Mouse (Mus musculus) adrenal gland, postnatal 14 days (tissue): ENCODE results near the gene Fermt2. TPM values are rescaled to one million over a fixed set of nuclear protein-coding genes. Genes with fewer than 3 reads are reported as not detected.

Source experiments
- DNase-seq: peaks from one replicate; pipeline ENCODE4 v3.0.0; 2021; ENCODE audit warnings: mixed read lengths
- long read RNA-seq, 2 experiments: library from polyadenylated mRNA; stranded (forward); transcript quantifications; one replicate each; pipeline ENCODE4 v2.0.0; 2021
- total RNA-seq: library from RNA; stranded (reverse); gene quantifications from 2 replicates; pipeline ENCODE4 v1.2.3, GENCODE M21; 2021

The Fermt2 gene
- 140 and 148 TPM in 2 replicates for total RNA-seq
- long read RNA-seq, experiment 1, transcript Fermt2-201 (15 exons, 3,293 nt), result major isoform, 76 of 108 reads
- long read RNA-seq, experiment 1, partial matches to known transcripts, result 21 of 108 reads
- long read RNA-seq, experiment 1, other reads (novel, unspliced or antisense), result 10 of 108 reads
- long read RNA-seq, experiment 2, transcript Fermt2-201 (15 exons, 3,293 nt), result major isoform, 39 of 65 reads
- long read RNA-seq, experiment 2, partial matches to known transcripts, result 15 of 65 reads
- long read RNA-seq, experiment 2, other reads (novel, unspliced or antisense), result 11 of 65 reads

DNA sequence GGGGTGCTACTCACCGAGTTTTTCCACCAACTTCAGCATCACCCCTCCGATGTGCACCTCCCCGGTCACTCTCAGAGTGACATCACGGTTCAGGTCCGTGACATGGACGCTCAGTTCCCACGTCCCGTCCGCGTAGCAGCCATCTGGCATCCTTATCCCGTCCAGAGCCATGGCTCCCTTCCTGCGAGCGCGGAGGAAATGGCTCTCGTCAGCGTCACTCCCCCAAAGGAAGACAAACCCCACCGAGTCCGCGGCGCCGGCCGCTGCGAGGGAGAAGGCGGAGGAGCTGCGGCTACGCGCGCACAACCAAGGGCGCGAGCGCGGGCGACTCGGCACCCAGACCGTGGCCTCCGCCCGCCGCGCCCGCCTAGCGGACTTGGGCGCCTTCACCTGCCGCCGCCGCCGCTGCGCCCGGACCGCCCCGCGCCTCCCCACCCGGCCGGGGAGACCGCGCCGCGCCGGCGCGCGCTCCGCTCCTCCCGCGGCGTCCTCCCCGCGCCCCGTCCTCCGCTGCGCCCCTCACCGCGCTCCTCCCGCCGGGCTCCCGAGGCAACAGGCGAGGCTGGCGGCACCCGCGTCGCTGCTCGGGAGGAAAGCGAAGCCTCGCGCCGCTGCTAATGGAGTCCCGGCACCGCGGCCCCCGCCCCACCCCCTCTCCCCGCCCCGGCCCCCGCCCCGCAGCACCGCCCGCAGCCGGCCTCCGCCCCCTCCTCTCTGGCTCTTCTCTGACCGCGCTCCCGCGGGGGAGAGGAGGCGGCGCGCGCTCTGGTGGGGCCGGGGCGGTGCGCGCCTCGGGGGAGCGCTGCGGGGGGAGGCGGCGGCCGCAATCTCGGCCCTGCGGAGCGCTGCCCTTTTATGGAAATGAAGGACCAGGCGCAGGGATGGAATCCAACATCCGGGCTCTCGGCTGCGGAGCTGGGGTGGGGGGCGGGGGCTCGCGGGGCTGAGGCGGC, at the start of gene Fermt2:
Gene Fermt2, minus strand, starts transcription at position 708 of the 953 bp plus-strand sequence.
- DNase-seq, result peak; percentile 93

GRCm38 (mm10) chr14:45566066-45566937, 36.4 kb upstream of the Fermt2 start:
- DNase-seq, result peak; percentile 76

- DNase-seq, result peak; percentile 72
Observed at GRCm38 (mm10) chr14:45565216-45566065, 35.5 kb upstream of the Fermt2 start.

- DNase-seq, result peak; percentile 81
Observed at GRCm38 (mm10) chr14:45563577-45563976, 33.7 kb upstream of the Fermt2 start.

DNA sequence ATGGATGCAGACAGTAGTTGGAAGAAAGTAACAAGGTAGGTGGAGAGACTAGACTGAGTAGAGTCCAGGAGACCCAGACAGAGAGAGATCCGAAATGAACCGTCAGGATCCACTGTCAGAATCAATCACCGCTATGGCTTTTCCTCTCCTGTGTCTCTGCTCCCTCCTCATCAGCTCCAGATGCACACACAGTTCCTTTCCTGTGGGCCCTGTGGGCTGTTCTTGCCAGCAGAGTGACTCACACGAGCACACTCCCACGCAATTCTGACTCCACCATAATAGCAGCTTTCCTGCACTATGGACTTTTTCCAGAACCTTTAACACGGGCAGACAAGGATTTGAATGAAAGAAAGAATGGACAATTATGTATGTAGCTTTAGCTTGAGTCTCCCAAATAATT, 31.8 kb upstream of the Fermt2 start:
- DNase-seq, result peak; percentile 33

DNA sequence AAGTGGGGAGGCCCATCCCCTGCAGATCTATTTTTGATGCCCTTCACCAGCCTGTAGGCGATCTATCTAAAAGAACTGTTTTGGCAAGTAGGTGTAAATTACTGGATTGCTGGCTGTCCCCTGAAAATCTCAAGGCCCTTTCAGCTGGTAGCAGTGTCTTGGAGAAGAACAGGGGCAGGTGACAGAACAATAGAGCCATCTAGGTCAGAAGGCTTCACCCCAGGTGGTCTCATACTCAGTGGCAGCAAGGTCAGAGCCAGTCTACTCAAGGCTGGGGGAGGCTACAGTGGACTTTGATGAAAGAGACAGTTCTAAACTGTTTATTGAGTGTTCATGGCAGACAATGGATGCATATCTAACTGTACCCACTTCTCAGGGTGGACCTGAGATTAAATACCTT, 29.1 kb upstream of the Fermt2 start:
- DNase-seq, result no peak

DNA sequence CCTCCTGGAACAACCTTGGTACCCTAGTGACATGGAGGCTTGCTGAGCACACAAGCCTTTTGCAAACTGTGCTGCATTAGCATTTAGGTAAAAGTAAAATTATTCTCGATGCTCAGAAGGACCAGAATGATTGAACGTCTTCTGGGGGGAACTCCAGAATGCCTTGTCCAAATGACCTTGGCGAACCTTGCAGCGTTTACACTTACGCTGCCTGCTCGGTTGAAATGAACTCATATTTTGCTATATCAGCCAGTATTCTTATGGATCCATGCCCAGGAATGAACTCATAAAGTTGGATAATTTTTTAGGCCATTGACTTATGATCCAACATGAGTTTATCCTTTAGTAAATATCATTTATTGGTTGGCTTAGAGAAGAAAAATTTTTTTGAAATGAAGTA, 24.4 kb upstream of the Fermt2 start:
- no peak for DNase-seq

DNA sequence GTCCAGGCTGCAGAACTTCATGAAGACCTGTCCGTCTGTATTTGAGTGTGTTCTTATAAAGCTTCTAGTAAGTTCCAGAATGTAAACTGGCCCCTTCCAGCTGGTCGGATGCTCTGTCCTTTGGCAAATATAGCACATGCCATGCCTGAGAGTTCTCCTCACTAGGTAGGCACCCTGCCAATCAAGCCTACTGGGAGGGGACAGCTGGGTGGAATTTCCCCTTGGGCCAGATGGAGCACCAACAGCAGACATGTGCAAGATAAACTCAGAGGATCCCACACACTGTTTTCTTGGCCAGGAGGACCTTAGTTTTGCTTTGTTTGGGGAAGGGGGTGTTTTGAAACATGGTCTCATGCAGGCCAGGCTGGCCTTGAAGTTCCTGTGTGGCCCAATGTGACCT, 23.9 kb upstream of the Fermt2 start:
- DNase-seq, result peak; percentile 73

DNA sequence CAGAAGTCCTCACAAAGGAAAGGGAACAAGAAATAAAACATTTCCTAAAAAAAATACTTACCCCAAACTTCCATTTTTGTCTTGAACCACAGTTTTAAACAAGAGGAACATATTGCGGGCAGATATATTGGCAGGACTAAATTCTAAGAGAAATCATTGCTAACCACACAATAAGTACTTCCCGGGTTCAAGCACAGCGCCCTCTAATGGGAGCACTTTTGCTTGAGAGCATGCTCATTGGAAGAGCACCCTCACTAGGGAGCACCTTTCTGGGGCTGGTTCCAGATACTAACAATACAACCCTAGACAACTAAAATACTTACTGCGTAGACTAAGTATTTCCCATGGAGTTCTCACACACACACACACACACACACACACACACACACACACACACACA, 22.5 kb upstream of the Fermt2 start:
- no peak for DNase-seq

DNA sequence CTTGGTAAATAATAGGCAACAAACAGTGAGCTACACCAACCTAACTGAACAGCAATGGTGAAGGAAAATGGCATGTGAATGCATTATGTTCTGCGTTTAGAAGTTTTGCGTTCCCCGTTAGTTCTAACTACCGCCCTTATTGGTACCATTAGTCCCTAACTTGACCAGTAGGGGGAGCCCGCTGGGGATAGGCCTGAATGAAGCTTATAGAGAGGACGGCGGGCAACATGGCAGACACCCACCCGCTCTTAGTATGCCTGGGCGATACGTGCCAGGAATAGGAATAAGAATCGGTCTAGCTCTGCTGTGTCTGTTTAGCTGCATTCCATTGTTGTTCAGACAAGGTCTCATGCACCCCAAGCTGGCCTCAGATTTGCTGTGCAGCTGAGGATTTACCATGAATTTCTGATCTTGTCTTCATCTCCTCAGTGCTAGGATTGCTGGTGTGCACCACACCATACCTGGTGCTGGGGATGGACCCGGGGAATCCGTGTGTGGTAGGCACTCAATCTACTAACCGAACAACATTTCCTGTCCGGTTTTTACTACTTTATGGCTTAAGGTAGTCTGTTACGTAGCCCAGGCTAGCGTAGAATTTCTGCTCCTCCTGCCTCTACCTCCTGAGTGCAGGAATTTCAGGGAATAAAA, 21.3 kb upstream of the Fermt2 start:
- peak; percentile 57 for DNase-seq

DNA sequence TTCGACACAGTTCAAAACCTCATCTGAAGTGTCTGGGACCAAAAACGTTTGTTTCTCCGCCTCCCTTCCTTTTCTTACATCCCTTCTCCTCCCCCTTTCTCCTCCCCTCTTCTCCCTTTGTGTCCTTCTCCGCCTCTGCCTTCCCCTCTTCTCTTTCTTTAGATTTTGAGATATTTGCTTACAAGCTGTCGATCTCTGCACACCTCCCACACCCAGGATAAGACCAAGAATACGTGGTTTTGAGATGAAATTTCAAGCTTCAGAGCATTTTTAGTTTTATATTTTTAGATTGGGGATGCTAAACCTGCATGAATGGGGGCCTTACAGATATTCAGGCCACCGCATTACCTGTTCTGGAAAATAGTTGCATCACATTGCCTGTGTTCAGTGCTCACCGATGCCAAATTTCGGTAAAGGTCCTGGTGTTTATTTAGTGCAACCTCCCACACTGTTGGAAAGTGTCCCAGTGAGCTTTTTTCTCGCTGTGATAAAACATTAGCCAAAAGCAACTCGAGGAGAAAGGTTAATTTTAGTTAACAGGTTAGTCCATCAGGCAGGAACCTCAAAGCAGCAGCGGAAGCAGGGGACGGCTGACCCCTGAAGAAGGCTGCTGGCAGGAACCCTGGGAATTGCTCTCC, 20.2 kb upstream of the Fermt2 start:
- peak; percentile 36 for DNase-seq

- no peak for DNase-seq
Observed at GRCm38 (mm10) chr14:45548118-45548517, 18.2 kb upstream of the Fermt2 start.

GRCm38 (mm10) chr14:45544905-45545304, 15.0 kb upstream of the Fermt2 start:
- no peak for DNase-seq

DNA sequence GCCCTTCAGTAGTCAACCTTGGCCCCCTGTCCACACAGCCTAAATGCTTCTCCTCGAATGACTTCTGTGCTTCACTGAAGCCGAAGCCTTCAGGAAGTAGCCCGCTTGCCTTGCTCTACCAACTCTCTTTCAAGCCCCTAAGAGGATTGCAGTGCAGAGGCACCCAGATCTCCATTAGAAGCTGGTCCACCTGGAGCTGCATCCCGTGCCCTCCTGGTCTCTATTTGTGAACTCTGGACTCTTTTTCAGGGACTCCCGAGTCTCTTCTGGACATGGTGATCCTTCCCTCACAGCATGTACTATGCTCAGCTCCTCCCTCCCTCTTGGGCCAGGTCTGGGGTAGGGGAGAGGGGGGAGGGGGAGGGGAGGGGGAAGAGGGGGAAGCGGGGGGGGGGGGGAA, 14.1 kb upstream of the Fermt2 start:
- DNase-seq, result no peak

DNA sequence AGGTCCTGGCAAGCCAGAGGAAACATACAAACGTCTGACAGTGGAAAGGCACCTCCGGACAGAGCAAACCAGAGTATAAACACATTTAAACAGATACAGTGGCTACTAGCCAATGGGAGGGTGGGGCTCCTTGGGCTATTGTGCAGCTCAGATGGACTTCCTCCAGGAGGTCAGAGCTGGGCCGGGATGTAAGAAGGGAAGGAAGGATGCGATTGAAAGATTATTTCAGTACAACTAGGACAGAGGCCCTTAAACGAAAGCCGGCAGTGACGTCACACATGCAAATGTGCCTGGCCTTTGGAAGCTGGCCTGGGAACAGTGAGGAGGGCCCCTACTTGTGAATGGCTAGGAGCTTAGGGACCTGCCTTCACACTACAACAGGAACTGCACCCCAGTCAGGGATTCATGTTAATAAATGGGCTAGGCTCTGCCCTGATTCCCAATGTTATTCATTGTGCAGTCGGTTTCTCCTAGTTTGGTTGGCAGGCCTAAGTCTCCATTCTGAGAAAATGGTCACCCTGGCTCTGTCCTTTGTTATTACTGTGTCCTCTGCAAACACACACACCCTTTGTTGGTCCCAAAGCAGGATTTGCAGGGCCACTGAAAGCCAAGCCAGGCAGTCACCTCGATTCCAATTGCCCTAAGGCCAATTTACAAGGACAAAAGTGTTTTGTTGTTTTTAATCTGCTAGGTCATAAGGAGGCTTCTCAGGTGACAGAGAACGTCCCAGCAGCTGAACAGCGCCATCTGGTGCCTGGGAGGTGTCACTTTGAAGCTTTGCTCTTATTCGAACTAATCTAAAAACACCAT, 9.9 kb upstream of the Fermt2 start:
- peak; percentile 85 for DNase-seq

- no peak for DNase-seq
Observed at GRCm38 (mm10) chr14:45530364-45531345, 737 bp upstream of the Fermt2 start.

DNA sequence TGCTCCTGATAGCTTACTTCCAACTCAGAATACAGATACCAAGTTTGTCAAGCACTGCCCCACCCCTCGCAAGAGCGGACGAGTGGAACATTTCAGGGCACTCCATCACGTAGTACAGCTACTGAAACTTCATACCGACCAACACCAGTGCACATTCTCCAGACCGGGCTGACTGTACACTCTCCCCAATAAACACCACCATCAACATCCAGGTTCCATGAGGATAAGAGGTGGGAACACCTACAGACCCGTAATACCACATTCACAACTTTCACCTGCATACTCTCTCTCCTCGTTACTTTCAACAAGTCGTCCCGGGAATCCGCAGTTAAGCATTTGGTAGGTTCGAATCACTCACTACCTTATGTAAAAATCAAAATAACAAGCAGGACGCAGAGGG, 1.1 kb downstream of the Fermt2 start:
- peak; percentile 31 for DNase-seq

DNA sequence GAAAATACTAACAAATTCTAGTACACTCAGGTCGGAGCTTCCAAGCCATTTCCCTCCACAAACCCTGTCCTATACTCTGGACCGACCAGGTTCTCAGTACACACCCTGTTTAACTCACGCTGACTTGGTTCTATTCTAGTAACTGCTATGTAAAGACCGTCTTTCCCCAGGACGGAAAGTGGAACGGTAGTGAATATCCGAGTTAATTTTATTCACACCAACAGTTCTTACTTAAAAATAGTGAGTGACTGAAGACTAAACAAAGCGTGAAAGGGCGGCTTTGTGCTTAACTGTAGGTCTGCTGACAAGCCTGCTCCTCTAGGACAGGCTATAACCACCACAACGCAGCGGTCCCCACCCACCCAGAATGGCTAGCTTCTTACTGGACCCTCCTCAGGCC, 14.1 kb downstream of the Fermt2 start:
- DNase-seq, result no peak
